Mouse (Mus musculus): ENCODE results near the gene Daxx.

GRCm38 (mm10) chr17:33909869-33910250 lies 646 bp downstream of the Daxx start:
- TF ChIP-seq CTCF (IDR thresholded peaks at IDR 0.05; ENCODE audit: extremely low read depth, insufficient read depth, insufficient read length, insufficient replicate concordance) (no peak), POLR2A (IDR thresholded peaks at IDR 0.05; ENCODE audit: low read depth, low read length) (no peak)
